Mouse (Mus musculus) forebrain, embryonic 14.5 days (tissue): ENCODE results near the gene Gm20503. TPM values are rescaled to one million over a fixed set of nuclear protein-coding genes. Genes with fewer than 3 reads are reported as not detected.

ENCODE experiments used
- ATAC-seq: fragments of 200-750 bp; cut with Nextera tagmentation; 2 replicates; pipeline ENCODE4 v1.8.0; 2017; ENCODE audit warnings: mild to moderate bottlenecking, moderate library complexity
- DNase-seq: peaks from one replicate; pipeline ENCODE4 v3.0.0-alpha.2; 2015; ENCODE audit warnings: low spot score
- H3K27ac ChIP-seq: fragments of 300-500 bp; sonication (generic); 2 replicates; pipeline ENCODE4 v1.5.1; 2014; ENCODE audit warnings: low read depth, mild to moderate bottlenecking, control low read depth, low read length, moderate library complexity
- H3K27me3 ChIP-seq: fragments of 300-500 bp; sonication (generic); replicated peaks from 2 replicates; pipeline ENCODE4 v1.6.1; 2014; ENCODE audit warnings: low read length, control low read depth, mixed read lengths; ENCODE audit not compliant: control insufficient read depth, insufficient read depth
- H3K36me3 ChIP-seq: fragments of 300-500 bp; sonication (generic); 2 replicates; pipeline ENCODE4 v1.6.1; 2014; ENCODE audit warnings: low read length, control low read depth; ENCODE audit not compliant: control insufficient read depth, insufficient read depth
- H3K4me1 ChIP-seq: fragments of 300-500 bp; sonication (generic); 2 replicates; pipeline ENCODE4 v1.6.1; 2014; ENCODE audit warnings: antibody characterized with exemption, low read length, control low read depth; ENCODE audit not compliant: control insufficient read depth, insufficient read depth
- H3K4me2 ChIP-seq: fragments of 300-500 bp; sonication (generic); 2 replicates; pipeline ENCODE4 v1.6.1; 2014; ENCODE audit warnings: mild to moderate bottlenecking, control low read depth, low read length
- H3K4me3 ChIP-seq: fragments of 300-500 bp; sonication (generic); 2 replicates; pipeline ENCODE4 v1.5.1; 2014; ENCODE audit warnings: low read depth, low read length, control low read depth
- H3K9ac ChIP-seq: fragments of 300-500 bp; sonication (generic); 2 replicates; pipeline ENCODE4 v1.6.1; 2014; ENCODE audit warnings: mild to moderate bottlenecking, low read length, control low read depth, moderate library complexity
- H3K9me3 ChIP-seq: fragments of 300-500 bp; sonication (generic); replicated peaks from 2 replicates; pipeline ENCODE4 v1.6.1; 2016; ENCODE audit warnings: low read length, control low read depth, mixed read lengths; ENCODE audit not compliant: control insufficient read depth
- WGBS: fragments of 180-500 bp; shearing (Covaris S2); extraction: QIAGEN DNeasy Blood & Tissue Kit; methylation state at CpG from one replicate; pipeline ENCODE4 v1.1.7; 2014; 5-methylcytosine and 5-hydroxymethylcytosine counted together
- polyA plus RNA-seq: library from polyadenylated mRNA; unstranded; fragments of >200 nt; fragmentation: Nextera tagmentation; extraction: Ambion mirVana; gene quantifications from 2 replicates; pipeline ENCODE4 v1.2.1, GENCODE M21; 2014

Gm20503 gene
- polyA plus RNA-seq, 1 experiment from 2014 or later, result 5.3 TPM

- WGBS, result 93% methylated on average over 11 of the region's 11 CpGs
- ATAC-seq, result no peak
- no peak overlapping the region for H3K27ac ChIP-seq
- H3K4me3 ChIP-seq, result no peak overlapping the region
- H3K27me3 ChIP-seq, result no peaks in the 10 kb centered on the region
- H3K36me3 ChIP-seq, result peaks cover 9% of the 10 kb centered on the region; the same call in 1 of the 2 replicates
- H3K9ac ChIP-seq, result no peak overlapping the region
- no peaks in the 10 kb centered on the region for H3K9me3 ChIP-seq
- H3K4me1 ChIP-seq, result no peaks in the 10 kb centered on the region
- no peak overlapping the region for H3K4me2 ChIP-seq
- no peak for DNase-seq
Measured at GRCm38 (mm10) chr4:59040397-59041287, 37.6 kb downstream of the Gm20503 start.

- no peak overlapping the region for H3K9ac ChIP-seq
- DNase-seq (no peak), ATAC-seq (no peak)
- no peaks in the 10 kb centered on the region for H3K4me1 ChIP-seq
- peaks cover 9% of the 10 kb centered on the region; the same call in 1 of the 2 replicates for H3K36me3 ChIP-seq
- no peaks in the 10 kb centered on the region for H3K27me3 ChIP-seq
- no peak overlapping the region for H3K4me3 ChIP-seq
- H3K9me3 ChIP-seq, result no peaks in the 10 kb centered on the region
- 97% methylated on average over 5 of the region's 5 CpGs for WGBS
- H3K27ac ChIP-seq, result no peak overlapping the region
- no peak overlapping the region for H3K4me2 ChIP-seq
Measured at GRCm38 (mm10) chr4:59043074-59043473, 40.1 kb downstream of the Gm20503 start.

GRCm38 (mm10) chr4:59043891-59044290 lies 40.9 kb downstream of the Gm20503 start:
- H3K27ac ChIP-seq, result no peak overlapping the region
- no peak overlapping the region for H3K9ac ChIP-seq
- H3K27me3 ChIP-seq, result no peaks in the 10 kb centered on the region
- no peak for DNase-seq
- no peak for ATAC-seq
- H3K9me3 ChIP-seq, result no peaks in the 10 kb centered on the region
- WGBS, result 93% methylated on average over 6 of the region's 6 CpGs
- peaks cover 9% of the 10 kb centered on the region; the same call in 1 of the 2 replicates for H3K36me3 ChIP-seq
- no peaks in the 10 kb centered on the region for H3K4me1 ChIP-seq
- no peak overlapping the region for H3K4me2 ChIP-seq
- no peak overlapping the region for H3K4me3 ChIP-seq

- Histone ChIP-seq H3K4me1 (no peaks in the 10 kb centered on the region), H3K36me3 (no peaks in the 10 kb centered on the region), H3K4me3 (no peak overlapping the region), H3K27ac (no peak overlapping the region), H3K9ac (no peak overlapping the region), H3K4me2 (no peak overlapping the region), H3K27me3 (no peaks in the 10 kb centered on the region), H3K9me3 (no peaks in the 10 kb centered on the region)
- WGBS, result 33% methylated on average over 3 of the region's 3 CpGs
- ATAC-seq (no peak), DNase-seq (no peak)
Measured at GRCm38 (mm10) chr4:59047222-59047621, 44.2 kb downstream of the Gm20503 start.

DNA sequence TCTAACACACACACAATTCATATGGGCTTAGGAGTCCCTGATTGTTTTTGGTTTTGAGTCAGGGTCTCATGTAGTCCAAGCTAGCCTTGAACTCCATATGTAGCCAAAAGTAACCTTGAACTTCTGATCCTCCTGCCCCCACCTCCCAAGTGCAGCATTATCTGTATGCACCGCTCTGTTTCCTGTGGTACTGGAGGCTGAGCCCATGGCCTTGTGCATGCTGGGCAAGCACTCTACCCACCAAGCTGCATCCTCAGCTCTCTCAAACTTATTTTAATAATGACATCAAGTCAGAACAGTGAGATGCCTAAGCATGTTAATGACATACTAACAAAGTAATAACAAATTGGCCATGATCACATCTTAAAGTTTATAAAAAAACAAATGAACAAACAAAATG lies 48.1 kb downstream of the Gm20503 start:
- no peak for DNase-seq
- WGBS, result 95% methylated on average over 1 of the region's 1 CpGs
- Histone ChIP-seq H3K4me1 (no peaks in the 10 kb centered on the region), H3K27me3 (no peaks in the 10 kb centered on the region), H3K27ac (no peak overlapping the region), H3K36me3 (no peaks in the 10 kb centered on the region), H3K9ac (no peak overlapping the region), H3K9me3 (no peaks in the 10 kb centered on the region), H3K4me2 (no peak overlapping the region), H3K4me3 (no peak overlapping the region)
- no peak for ATAC-seq

DNA sequence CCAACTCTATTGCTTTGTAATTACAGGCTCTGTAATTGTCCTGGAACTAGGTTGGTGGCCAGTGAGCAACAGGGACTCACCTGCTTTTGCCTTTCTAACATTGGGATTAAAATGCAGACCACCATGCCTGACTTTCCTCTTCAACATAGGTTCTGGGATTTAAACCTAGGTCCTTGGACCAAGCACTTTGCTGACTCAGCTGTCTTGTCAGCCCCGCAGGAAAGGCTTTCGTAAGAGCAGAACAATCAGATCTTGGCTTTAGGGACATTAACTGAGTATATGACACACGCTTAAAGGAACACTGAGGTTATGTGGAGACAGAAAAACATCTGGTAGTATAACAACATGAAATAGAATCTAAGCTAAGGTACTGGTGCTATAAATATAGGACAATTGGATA lies 54.9 kb downstream of the Gm20503 start:
- Histone ChIP-seq H3K27ac (no peak overlapping the region), H3K4me2 (no peak overlapping the region), H3K9me3 (no peaks in the 10 kb centered on the region), H3K27me3 (no peaks in the 10 kb centered on the region), H3K36me3 (no peaks in the 10 kb centered on the region), H3K4me3 (no peak overlapping the region), H3K4me1 (no peaks in the 10 kb centered on the region), H3K9ac (no peak overlapping the region)
- DNase-seq (no peak), ATAC-seq (no peak)
- WGBS, result 91% methylated on average over 3 of the region's 3 CpGs

DNA sequence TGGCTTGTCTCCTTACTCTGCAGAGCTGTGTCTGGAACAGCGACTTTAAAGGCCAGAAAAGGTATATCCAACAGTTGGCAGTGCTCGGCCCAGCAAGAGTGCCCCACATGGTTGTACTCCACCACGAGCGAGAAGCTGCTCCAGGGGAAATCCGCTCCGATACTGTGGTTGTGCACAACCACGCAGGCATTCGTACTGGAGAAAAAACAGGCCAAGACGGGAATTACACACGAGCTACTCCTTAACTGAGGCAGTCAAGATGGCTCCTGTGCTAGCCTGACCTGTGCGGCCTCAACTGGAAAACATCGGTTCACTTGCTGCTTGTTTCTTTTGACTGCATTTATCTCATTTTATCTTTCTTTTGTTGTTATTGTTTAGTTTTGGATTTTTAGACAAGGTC lies 59.5 kb downstream of the Gm20503 start:
- WGBS, result 79% methylated on average over 12 of the region's 12 CpGs
- Histone ChIP-seq H3K27me3 (no peaks in the 10 kb centered on the region), H3K36me3 (no peaks in the 10 kb centered on the region), H3K27ac (no peak overlapping the region), H3K4me3 (no peak overlapping the region), H3K9ac (no peak overlapping the region), H3K9me3 (no peaks in the 10 kb centered on the region), H3K4me1 (no peaks in the 10 kb centered on the region), H3K4me2 (no peak overlapping the region)
- ATAC-seq, result no peak
- no peak for DNase-seq

GRCm38 (mm10) chr4:59069276-59069675 lies 66.3 kb downstream of the Gm20503 start:
- H3K4me2 ChIP-seq, result no peak overlapping the region
- no peaks in the 10 kb centered on the region for H3K36me3 ChIP-seq
- H3K4me1 ChIP-seq, result no peaks in the 10 kb centered on the region
- no peaks in the 10 kb centered on the region for H3K9me3 ChIP-seq
- H3K9ac ChIP-seq, result no peak overlapping the region
- no peak for ATAC-seq
- no peak overlapping the region for H3K27ac ChIP-seq
- no peak overlapping the region for H3K4me3 ChIP-seq
- DNase-seq, result no peak
- 48% methylated on average over 3 of the region's 3 CpGs for WGBS
- H3K27me3 ChIP-seq, result no peaks in the 10 kb centered on the region

GRCm38 (mm10) chr4:59083430-59083829 lies 80.4 kb downstream of the Gm20503 start:
- Histone ChIP-seq H3K4me3 (no peak overlapping the region), H3K27me3 (no peaks in the 10 kb centered on the region), H3K36me3 (no peaks in the 10 kb centered on the region), H3K9ac (no peak overlapping the region), H3K4me1 (no peaks in the 10 kb centered on the region), H3K9me3 (no peaks in the 10 kb centered on the region), H3K27ac (no peak overlapping the region), H3K4me2 (no peak overlapping the region)
- ATAC-seq (no peak), DNase-seq (no peak)
- 89% methylated on average over 2 of the region's 2 CpGs for WGBS
